Mouse (Mus musculus): ENCODE results near the gene Vmp1.

DNA sequence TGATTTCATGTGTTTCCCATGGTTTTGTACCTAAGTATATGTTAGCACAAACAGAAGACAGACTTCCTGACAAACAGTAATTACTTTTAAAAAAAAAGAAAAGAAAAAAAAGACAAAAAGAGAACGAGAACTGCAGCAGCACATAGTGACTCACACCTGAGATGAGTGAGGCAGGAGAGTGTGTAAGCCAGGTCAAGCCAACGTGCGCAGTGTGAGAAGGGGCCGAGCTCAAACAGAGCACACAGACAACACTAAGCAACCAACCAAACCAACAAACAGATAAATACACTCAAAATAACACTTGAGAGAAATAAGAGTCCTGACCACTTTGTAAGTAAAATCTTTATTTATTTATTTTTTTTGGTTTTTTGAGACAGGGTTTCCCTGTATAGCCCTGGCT is 93.6 kb downstream of the Vmp1 start:
- no peak for TF ChIP-seq POLR2A (IDR thresholded peaks at IDR 0.05; ENCODE audit: insufficient read depth, low read length)
- TF ChIP-seq CTCF (IDR thresholded peaks at IDR 0.05; ENCODE audit: low read depth, low read length), result no peak
- no peak for TF ChIP-seq EP300 (IDR thresholded peaks at IDR 0.05; ENCODE audit: insufficient read depth, low read depth, low read length)

All from ES-Bruce4 (cell line).